Mouse (Mus musculus): ENCODE data around the gene Glyatl3.

Gene Glyatl3

DNA sequence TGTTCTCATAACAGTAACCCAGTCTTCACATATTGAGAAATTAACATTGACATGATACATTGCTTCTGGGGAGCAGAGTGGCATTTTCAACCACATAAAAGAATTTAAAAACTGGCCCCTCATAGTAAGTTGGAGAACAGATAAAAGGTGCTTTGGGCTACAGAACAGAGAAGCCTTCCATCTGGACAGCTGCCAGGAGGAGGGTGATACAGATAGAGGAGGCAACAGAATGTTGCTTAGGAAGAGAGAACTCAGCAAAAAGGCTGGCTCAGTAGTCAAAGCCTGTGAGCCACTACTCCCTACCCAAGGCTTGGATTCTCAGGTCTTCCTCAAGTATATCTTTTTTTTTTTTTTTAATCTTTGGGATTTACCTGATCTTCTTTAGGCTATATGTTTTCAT, 59.1 kb downstream of the Glyatl3 start:
- ATAC-seq (ENCODE audit: low TSS enrichment) = no peak
